Mouse (Mus musculus) kidney, embryonic 14.5 days (tissue): ENCODE measurements around the gene Reep6. TPM values are rescaled to one million over a fixed set of nuclear protein-coding genes. Genes with fewer than 3 reads are reported as not detected.

Experiments used
- ATAC-seq: fragments of 200-750 bp; cut with Nextera tagmentation; 2 replicates; pipeline ENCODE4 v1.8.0; 2017; ENCODE audit warnings: moderate number of reproducible peaks, mild to moderate bottlenecking, moderate TSS enrichment, moderate library complexity; ENCODE audit not compliant: low FRiP score, low TSS enrichment
- H3K27ac ChIP-seq: fragments of 300-500 bp; sonication (generic); 2 replicates; pipeline ENCODE4 v1.5.1; 2014; ENCODE audit warnings: low read depth, mild to moderate bottlenecking, low read length, moderate library complexity, mixed read lengths
- H3K27me3 ChIP-seq: fragments of 300-500 bp; sonication (generic); 2 replicates; pipeline ENCODE4 v1.6.1; 2014; ENCODE audit warnings: mild to moderate bottlenecking, low read length; ENCODE audit not compliant: control insufficient read depth, insufficient read depth
- H3K36me3 ChIP-seq: fragments of 300-500 bp; sonication (generic); 2 replicates; pipeline ENCODE4 v1.6.1; 2014; ENCODE audit warnings: low read length, mixed read lengths; ENCODE audit not compliant: control insufficient read depth, insufficient read depth
- H3K4me1 ChIP-seq: fragments of 300-500 bp; sonication (generic); 2 replicates; pipeline ENCODE4 v1.6.1; 2014; ENCODE audit warnings: low read length, mixed read lengths; ENCODE audit not compliant: control insufficient read depth, insufficient read depth
- H3K4me2 ChIP-seq: fragments of 300-500 bp; sonication (generic); replicated peaks from 2 replicates; pipeline ENCODE4 v1.6.1; 2014; ENCODE audit warnings: low read depth, mild to moderate bottlenecking, low read length
- H3K4me3 ChIP-seq: fragments of 300-500 bp; sonication (generic); 2 replicates; pipeline ENCODE4 v1.5.1; 2014; ENCODE audit warnings: mild to moderate bottlenecking, low read length
- H3K9ac ChIP-seq: fragments of 300-500 bp; sonication (generic); 2 replicates; pipeline ENCODE4 v1.6.1; 2014; ENCODE audit warnings: low read depth, mild to moderate bottlenecking, low read length, moderate library complexity
- H3K9me3 ChIP-seq: fragments of 300-500 bp; sonication (generic); 2 replicates; pipeline ENCODE4 v1.6.1; 2016; ENCODE audit warnings: low read length; ENCODE audit not compliant: control insufficient read depth
- WGBS: fragments of 180-500 bp; shearing (Covaris S2); extraction: QIAGEN DNeasy Blood & Tissue Kit; methylation state at CpG from one replicate; pipeline ENCODE4 v1.1.7; 2014; 5-methylcytosine and 5-hydroxymethylcytosine counted together
- polyA plus RNA-seq: library from polyadenylated mRNA; unstranded; fragments of >200 nt; fragmentation: Nextera tagmentation; extraction: Ambion mirVana; gene quantifications from 2 replicates; pipeline ENCODE4 v1.2.1, GENCODE M21; 2014

Gene Reep6
- polyA plus RNA-seq, 1 experiment from 2014 or later = 7.1 TPM

GRCm38 (mm10) chr10:80331636-80332524 is 2.1 kb downstream of the Reep6 start:
- H3K4me1 ChIP-seq = peaks cover 11% of the 10 kb centered on the region
- H3K9me3 ChIP-seq = no peaks in the 10 kb centered on the region
- no peak overlapping the region for H3K4me2 ChIP-seq
- H3K36me3 ChIP-seq = no peaks in the 10 kb centered on the region; the same call in 1 of the 2 replicates
- no peak overlapping the region for H3K4me3 ChIP-seq
- ATAC-seq = no peak
- H3K27ac ChIP-seq = no peak overlapping the region
- 54% methylated on average over 10 of the region's 10 CpGs for WGBS
- no peak overlapping the region for H3K9ac ChIP-seq
- H3K27me3 ChIP-seq = peaks cover 6% of the 10 kb centered on the region

- H3K27ac ChIP-seq = no peak overlapping the region
- no peak overlapping the region for H3K9ac ChIP-seq
- H3K27me3 ChIP-seq = peaks cover 6% of the 10 kb centered on the region
- peaks cover 11% of the 10 kb centered on the region for H3K4me1 ChIP-seq
- no peaks in the 10 kb centered on the region for H3K9me3 ChIP-seq
- no peak overlapping the region for H3K4me3 ChIP-seq
- WGBS = 85% methylated on average over 5 of the region's 5 CpGs
- no peaks in the 10 kb centered on the region; the same call in 1 of the 2 replicates for H3K36me3 ChIP-seq
- no peak for ATAC-seq
- no peak overlapping the region for H3K4me2 ChIP-seq
Measured at GRCm38 (mm10) chr10:80332525-80332989, 2.8 kb downstream of the Reep6 start.

- no peak overlapping the region for H3K4me3 ChIP-seq
- no peak overlapping the region for H3K4me2 ChIP-seq
- 88% methylated on average over 12 of the region's 12 CpGs for WGBS
- H3K36me3 ChIP-seq = no peaks in the 10 kb centered on the region; the same call in 1 of the 2 replicates
- no peak overlapping the region for H3K9ac ChIP-seq
- no peaks in the 10 kb centered on the region for H3K9me3 ChIP-seq
- no peak for ATAC-seq
- H3K27me3 ChIP-seq = peaks cover 11% of the 10 kb centered on the region
- no peak overlapping the region for H3K27ac ChIP-seq
- no peaks in the 10 kb centered on the region for H3K4me1 ChIP-seq
Measured at GRCm38 (mm10) chr10:80336263-80336662, 6.5 kb downstream of the Reep6 start.

- no peak overlapping the region for H3K4me3 ChIP-seq
- H3K27me3 ChIP-seq = peaks cover 49% of the 10 kb centered on the region
- no peaks in the 10 kb centered on the region; the same call in 1 of the 2 replicates for H3K36me3 ChIP-seq
- peaks cover 18% of the 10 kb centered on the region for H3K4me1 ChIP-seq
- H3K4me2 ChIP-seq = no peak overlapping the region; the same call in 1 of the 2 replicates
- no peak overlapping the region for H3K9ac ChIP-seq
- H3K9me3 ChIP-seq = no peaks in the 10 kb centered on the region
- WGBS = 22% methylated on average over 19 of the region's 19 CpGs
- no peak overlapping the region for H3K27ac ChIP-seq
- ATAC-seq = peak; percentile 16; the same call in 1 of the 2 replicates
Measured at GRCm38 (mm10) chr10:80339941-80340750, 10.4 kb downstream of the Reep6 start.

GRCm38 (mm10) chr10:80341026-80341425 is 11.3 kb downstream of the Reep6 start:
- Histone ChIP-seq H3K36me3 (no peaks in the 10 kb centered on the region), H3K9ac (no peak overlapping the region), H3K9me3 (no peaks in the 10 kb centered on the region), H3K4me2 (no peak overlapping the region), H3K4me3 (no peak overlapping the region), H3K4me1 (peaks cover 19% of the 10 kb centered on the region), H3K27me3 (peaks cover 58% of the 10 kb centered on the region), H3K27ac (no peak overlapping the region)
- ATAC-seq = no peak
- 13% methylated on average over 21 of the region's 21 CpGs for WGBS

GRCm38 (mm10) chr10:80341491-80342304 is 11.9 kb downstream of the Reep6 start:
- Histone ChIP-seq H3K4me1 (peaks cover 19% of the 10 kb centered on the region), H3K27me3 (peaks cover 64% of the 10 kb centered on the region), H3K4me3 (peak overlapping the region; percentile 28), H3K9ac (no peak overlapping the region; the same call in 1 of the 2 replicates), H3K27ac (no peak overlapping the region), H3K36me3 (no peaks in the 10 kb centered on the region), H3K4me2 (peak overlapping the region; percentile 51; the same call in 1 of the 2 replicates), H3K9me3 (no peaks in the 10 kb centered on the region)
- ATAC-seq = no peak
- 2% methylated on average over 47 of the region's 47 CpGs for WGBS

- peaks cover 19% of the 10 kb centered on the region for H3K4me1 ChIP-seq
- peak; percentile 20 for ATAC-seq
- peak overlapping the region; percentile 51 for H3K4me2 ChIP-seq
- no peak overlapping the region for H3K27ac ChIP-seq
- H3K4me3 ChIP-seq = peak overlapping the region; percentile 28
- peaks cover 70% of the 10 kb centered on the region for H3K27me3 ChIP-seq
- H3K9ac ChIP-seq = 0 out of 2 replicates have a peak overlapping the region, but pooled peaks have one; percentile 4
- WGBS = 2% methylated on average over 26 of the region's 26 CpGs
- no peaks in the 10 kb centered on the region for H3K9me3 ChIP-seq
- H3K36me3 ChIP-seq = no peaks in the 10 kb centered on the region
Measured at GRCm38 (mm10) chr10:80342305-80342748, 12.6 kb downstream of the Reep6 start.

- Histone ChIP-seq H3K9ac (0 out of 2 replicates have a peak overlapping the region, but pooled peaks have one; percentile 4), H3K4me1 (peaks cover 21% of the 10 kb centered on the region), H3K27me3 (peaks cover 76% of the 10 kb centered on the region), H3K9me3 (no peaks in the 10 kb centered on the region), H3K36me3 (no peaks in the 10 kb centered on the region), H3K4me3 (peak overlapping the region; percentile 28), H3K4me2 (peak overlapping the region; percentile 51), H3K27ac (no peak overlapping the region)
- peak; percentile 72 for ATAC-seq
- under 1% methylated on average over 31 of the region's 33 CpGs for WGBS
Measured at GRCm38 (mm10) chr10:80342749-80343424, 13.1 kb downstream of the Reep6 start.
